Mouse (Mus musculus): ENCODE measurements around the gene Slc25a10.

GRCm38 (mm10) chr11:120498226-120498625 lies 6.6 kb downstream of the Slc25a10 start:
- no peak for TF ChIP-seq CTCF (IDR thresholded peaks at IDR 0.05; ENCODE audit: insufficient read depth, low read length)
- TF ChIP-seq POLR2A (IDR thresholded peaks at IDR 0.05; ENCODE audit: borderline replicate concordance, extremely low read depth, low read depth, low read length), result no peak

Data from lung, adult 2 months (tissue).